ENCODE assay signal across 17 mouse cellular contexts in genomic region chr5:4876653-4877091, GRCm38 (mm10).
A peak's percentile ranks its signal among the peaks of the same experiment; 100 is the strongest.
DNase-seq lines count a peak whose midpoint lies in the region; ATAC-seq and TF ChIP-seq lines count a peak whose summit lies in the region.
"Had no signal": no experiment of that assay in that cellular context is flagged by ENCODE, and none has a peak within 500 bp of the region (broad histone marks: within the 10 kb centered on the region; RNA-seq: fewer than 3 reads in every experiment).

No protein-coding gene starts in this region.

- peaks cover 11% of the 10 kb centered on the region for H3K4me1 ChIP-seq in neural tube, embryonic 15.5 days
- peaks cover 8% of the 10 kb centered on the region; the same call in 1 of the 2 replicates for H3K4me1 ChIP-seq in forebrain, postnatal 0 days (ENCODE audit: insufficient read depth)
- H3K4me1 ChIP-seq in midbrain, embryonic 12.5 days: peaks cover 39% of the 10 kb centered on the region
- H3K4me1 ChIP-seq: liver, embryonic 13.5 days; stomach, embryonic 15.5 days had no signal

- no peaks in the 10 kb centered on the region for H3K36me3 ChIP-seq in neural tube, embryonic 15.5 days
- H3K36me3 ChIP-seq in forebrain, postnatal 0 days (ENCODE audit: insufficient read depth): no peaks in the 10 kb centered on the region
- no peaks in the 10 kb centered on the region for H3K36me3 ChIP-seq in midbrain, embryonic 12.5 days
- H3K36me3 ChIP-seq: liver, embryonic 13.5 days; neural tube, embryonic 12.5 days; stomach, embryonic 15.5 days had no signal

- H3K27me3 ChIP-seq in neural tube, embryonic 15.5 days (replicated peaks): no peaks in the 10 kb centered on the region
- H3K27me3 ChIP-seq in forebrain, postnatal 0 days (ENCODE audit: insufficient read depth, low read length): no peaks in the 10 kb centered on the region
- peaks cover 5% of the 10 kb centered on the region; the same call in 1 of the 2 replicates for H3K27me3 ChIP-seq in midbrain, embryonic 12.5 days
- H3K27me3 ChIP-seq: embryonic facial prominence, embryonic 13.5 days; liver, embryonic 13.5 days; neural tube, embryonic 12.5 days; stomach, embryonic 15.5 days had no signal

- no peak overlapping the region for H3K4me3 ChIP-seq in neural tube, embryonic 15.5 days (replicated peaks)
- no peak overlapping the region for H3K4me3 ChIP-seq in forebrain, postnatal 0 days (ENCODE audit: low read depth, low read length)
- no peak overlapping the region for H3K4me3 ChIP-seq in midbrain, embryonic 12.5 days
- H3K4me3 ChIP-seq: embryonic facial prominence, embryonic 13.5 days; liver, embryonic 13.5 days; neural tube, embryonic 12.5 days; stomach, embryonic 15.5 days had no signal

- H3K27ac ChIP-seq in neural tube, embryonic 15.5 days (replicated peaks): no peak overlapping the region
- no peak overlapping the region for H3K27ac ChIP-seq in forebrain, postnatal 0 days (ENCODE audit: low read depth, low read length)
- peak overlapping the region; percentile 88 for H3K27ac ChIP-seq in midbrain, embryonic 12.5 days (replicated peaks)
- H3K27ac ChIP-seq: embryonic facial prominence, embryonic 13.5 days; liver, embryonic 13.5 days; neural tube, embryonic 12.5 days; stomach, embryonic 15.5 days had no signal

- TF ChIP-seq CTCF in forebrain, postnatal 0 days (IDR thresholded peaks at IDR 0.05; ENCODE audit: low read depth): no peak

- no peaks in the 10 kb centered on the region for H3K9me3 ChIP-seq in neural tube, embryonic 15.5 days (replicated peaks)
- H3K9me3 ChIP-seq in forebrain, postnatal 0 days (ENCODE audit: low read length): no peaks in the 10 kb centered on the region
- 0 out of 2 replicates have a peak, but pooled peaks cover 5% of the 10 kb centered on the region for H3K9me3 ChIP-seq in midbrain, embryonic 12.5 days
- H3K9me3 ChIP-seq: embryonic facial prominence, embryonic 13.5 days; neural tube, embryonic 12.5 days; stomach, embryonic 15.5 days had no signal

- DNase-seq in neural tube, embryonic 10.5 days (ENCODE audit: extremely low spot score, low spot score): no peak
- no peak for DNase-seq in forebrain, postnatal 0 days
- DNase-seq in ovary, postnatal 36 days (ENCODE audit: low spot score): no peak
- DNase-seq in kidney, postnatal 14 days: no peak
- DNase-seq in urinary bladder, postnatal 36 days (ENCODE audit: low spot score in 2 of 2): no peak
- DNase-seq: adrenal gland, adult 2 months; heart, postnatal 4 days; kidney, postnatal 10 days; liver, embryonic 13.5 days; lung, postnatal 4 days; right cerebral cortex, postnatal 25 days; thymus, postnatal 36 days had no signal

- 82% methylated on average over 15 of the region's 15 CpGs for WGBS in neural tube, embryonic 15.5 days
- 51% methylated on average over 15 of the region's 15 CpGs for WGBS in forebrain, postnatal 0 days
- WGBS in midbrain, embryonic 12.5 days: 51% methylated on average over 15 of the region's 15 CpGs

- no peak overlapping the region for H3K9ac ChIP-seq in neural tube, embryonic 15.5 days (replicated peaks)
- 0 out of 2 replicates have a peak overlapping the region, but pooled peaks have one; percentile 6 for H3K9ac ChIP-seq in forebrain, postnatal 0 days
- no peak overlapping the region for H3K9ac ChIP-seq in midbrain, embryonic 12.5 days (replicated peaks)
- H3K9ac ChIP-seq: embryonic facial prominence, embryonic 13.5 days; liver, embryonic 13.5 days; neural tube, embryonic 12.5 days; stomach, embryonic 15.5 days had no signal

- 0 out of 2 replicates have a peak, but pooled peaks have one; percentile 28 for ATAC-seq in neural tube, embryonic 15.5 days (ENCODE audit: low FRiP score)
- peak; percentile 78 for ATAC-seq in forebrain, postnatal 0 days
- peak; percentile 75 for ATAC-seq in midbrain, embryonic 12.5 days (ENCODE audit: low FRiP score, low read depth)

- H3K4me2 ChIP-seq in neural tube, embryonic 15.5 days: no peak overlapping the region
- no peak overlapping the region for H3K4me2 ChIP-seq in forebrain, postnatal 0 days (ENCODE audit: low read depth)
- H3K4me2 ChIP-seq in midbrain, embryonic 12.5 days (replicated peaks): peak overlapping the region; percentile 22
- H3K4me2 ChIP-seq: embryonic facial prominence, embryonic 13.5 days; liver, embryonic 13.5 days; neural tube, embryonic 12.5 days; stomach, embryonic 15.5 days had no signal

Comparison
In these comparisons a context has a peak if more than half of its experiments do, and no peak if none do; other contexts are left out.
1. ATAC-seq: peak in every context shown above with its lines; median percentile 78 in forebrain, postnatal 0 days; 75 in midbrain, embryonic 12.5 days; 28 in neural tube, embryonic 15.5 days.